Mouse (Mus musculus) neural tube, embryonic 15.5 days (tissue): ENCODE measurements around the gene Glb1l. TPM values are rescaled to one million over a fixed set of nuclear protein-coding genes. Genes with fewer than 3 reads are reported as not detected.
"Not testable (repeated sequence)": the region's sequence is repeated elsewhere in the genome, so short reads cannot be mapped to it uniquely, and the experiment has no call there.

Experiments used
- ATAC-seq: fragments of 200-750 bp; cut with Nextera tagmentation; 2 replicates; pipeline ENCODE4 v1.8.0; 2017; ENCODE audit warnings: mild to moderate bottlenecking, moderate TSS enrichment, moderate library complexity; ENCODE audit not compliant: low FRiP score
- H3K27ac ChIP-seq: fragments of 300-500 bp; sonication (generic); replicated peaks from 2 replicates; pipeline ENCODE4 v1.5.1; 2015; ENCODE audit warnings: mild to moderate bottlenecking, inconsistent platforms
- H3K27me3 ChIP-seq: fragments of 300-500 bp; sonication (generic); replicated peaks from 2 replicates; pipeline ENCODE4 v1.6.1; 2015; ENCODE audit warnings: inconsistent platforms
- H3K36me3 ChIP-seq: fragments of 300-500 bp; sonication (generic); 2 replicates; pipeline ENCODE4 v1.6.1; 2015; ENCODE audit warnings: inconsistent platforms
- H3K4me1 ChIP-seq: fragments of 300-500 bp; sonication (generic); 2 replicates; pipeline ENCODE4 v1.6.1; 2015; ENCODE audit warnings: inconsistent platforms
- H3K4me2 ChIP-seq: fragments of 300-500 bp; sonication (generic); 2 replicates; pipeline ENCODE4 v1.6.1; 2015; ENCODE audit warnings: inconsistent platforms, mild to moderate bottlenecking, moderate library complexity
- H3K4me3 ChIP-seq: fragments of 300-500 bp; sonication (generic); replicated peaks from 2 replicates; pipeline ENCODE4 v1.5.1; 2015; ENCODE audit warnings: mild to moderate bottlenecking, inconsistent platforms
- H3K9ac ChIP-seq: fragments of 300-500 bp; sonication (generic); replicated peaks from 2 replicates; pipeline ENCODE4 v1.6.1; 2015; ENCODE audit warnings: mild to moderate bottlenecking, inconsistent platforms
- H3K9me3 ChIP-seq: fragments of 300-500 bp; sonication (generic); replicated peaks from 2 replicates; pipeline ENCODE4 v1.6.1; 2016; ENCODE audit warnings: inconsistent platforms
- WGBS: fragments of 180-500 bp; shearing (Covaris S2); methylation state at CpG from one replicate; pipeline ENCODE4 v1.1.7; 2015; ENCODE audit warnings: mixed read lengths; 5-methylcytosine and 5-hydroxymethylcytosine counted together
- polyA plus RNA-seq: library from polyadenylated mRNA; unstranded; fragments of >200 nt; fragmentation: Nextera tagmentation; extraction: Ambion mirVana; gene quantifications from 2 replicates; pipeline ENCODE4 v1.2.1, GENCODE M21; 2015

The Glb1l gene
- polyA plus RNA-seq, 1 experiment from 2014 or later, result 16.2 TPM

GRCm38 (mm10) chr1:75247071-75247930 lies 36.7 kb upstream of the Glb1l start:
- no peak overlapping the region for H3K27ac ChIP-seq
- peaks cover 16% of the 10 kb centered on the region for H3K4me1 ChIP-seq
- 84% methylated on average over 16 of the region's 16 CpGs for WGBS
- H3K9ac ChIP-seq, result no peak overlapping the region
- H3K4me2 ChIP-seq, result no peak overlapping the region
- no peaks in the 10 kb centered on the region for H3K9me3 ChIP-seq
- no peak for ATAC-seq
- H3K4me3 ChIP-seq, result no peak overlapping the region
- H3K36me3 ChIP-seq, result peaks cover 12% of the 10 kb centered on the region
- H3K27me3 ChIP-seq, result no peaks in the 10 kb centered on the region

GRCm38 (mm10) chr1:75244836-75245235 lies 34.2 kb upstream of the Glb1l start:
- Histone ChIP-seq H3K27ac (no peak overlapping the region), H3K9ac (no peak overlapping the region), H3K4me3 (no peak overlapping the region), H3K4me2 (no peak overlapping the region), H3K27me3 (no peaks in the 10 kb centered on the region), H3K9me3 (no peaks in the 10 kb centered on the region), H3K4me1 (peaks cover 9% of the 10 kb centered on the region; the same call in 1 of the 2 replicates), H3K36me3 (peaks cover 32% of the 10 kb centered on the region)
- ATAC-seq, result peak; percentile 77
- WGBS, result 32% methylated on average over 4 of the region's 4 CpGs

GRCm38 (mm10) chr1:75244175-75244826 lies 33.7 kb upstream of the Glb1l start:
- 0 out of 2 replicates have a peak, but pooled peaks have one; percentile 11 for ATAC-seq
- H3K27ac ChIP-seq, result no peak overlapping the region
- no peak overlapping the region for H3K4me2 ChIP-seq
- H3K4me1 ChIP-seq, result peaks cover 9% of the 10 kb centered on the region; the same call in 1 of the 2 replicates
- peaks cover 37% of the 10 kb centered on the region for H3K36me3 ChIP-seq
- no peaks in the 10 kb centered on the region for H3K9me3 ChIP-seq
- H3K27me3 ChIP-seq, result no peaks in the 10 kb centered on the region
- no peak overlapping the region for H3K9ac ChIP-seq
- H3K4me3 ChIP-seq, result no peak overlapping the region
- WGBS, result 90% methylated on average over 12 of the region's 12 CpGs

GRCm38 (mm10) chr1:75243411-75243810 lies 32.8 kb upstream of the Glb1l start:
- Histone ChIP-seq H3K9ac (no peak overlapping the region), H3K27ac (no peak overlapping the region), H3K36me3 (peaks cover 37% of the 10 kb centered on the region), H3K27me3 (no peaks in the 10 kb centered on the region), H3K4me2 (no peak overlapping the region), H3K4me3 (no peak overlapping the region), H3K4me1 (peaks cover 9% of the 10 kb centered on the region; the same call in 1 of the 2 replicates), H3K9me3 (no peaks in the 10 kb centered on the region)
- WGBS, result 90% methylated on average over 14 of the region's 14 CpGs
- ATAC-seq, result no peak

- H3K27me3 ChIP-seq, result no peaks in the 10 kb centered on the region
- no peak overlapping the region for H3K9ac ChIP-seq
- no peak overlapping the region for H3K4me3 ChIP-seq
- WGBS, result 89% methylated on average over 10 of the region's 10 CpGs
- no peaks in the 10 kb centered on the region for H3K9me3 ChIP-seq
- peaks cover 26% of the 10 kb centered on the region for H3K4me1 ChIP-seq
- no peak overlapping the region for H3K4me2 ChIP-seq
- peaks cover 37% of the 10 kb centered on the region for H3K36me3 ChIP-seq
- H3K27ac ChIP-seq, result no peak overlapping the region
- no peak for ATAC-seq
These were observed 29.0 kb upstream of the Glb1l start for GRCm38 (mm10) chr1:75239591-75239990.

- peak; percentile 89 for ATAC-seq
These were observed 25.8 kb upstream of the Glb1l start, which contains the start of gene Dnajb2 for GRCm38 (mm10) chr1:75236117-75237050. Gene Dnajb2, plus strand, starts transcription at chr1:75236406.

GRCm38 (mm10) chr1:75234606-75235005 lies 24.0 kb upstream of the Glb1l start:
- Histone ChIP-seq H3K27ac (no peak overlapping the region), H3K27me3 (0 out of 2 replicates have a peak, but pooled peaks cover 2% of the 10 kb centered on the region), H3K4me3 (no peak overlapping the region), H3K36me3 (peaks cover 2% of the 10 kb centered on the region), H3K9me3 (no peaks in the 10 kb centered on the region), H3K4me1 (peaks cover 27% of the 10 kb centered on the region), H3K4me2 (peak overlapping the region; percentile 22; the same call in 1 of the 2 replicates), H3K9ac (no peak overlapping the region)
- peak; percentile 51; the same call in 1 of the 2 replicates for ATAC-seq
- WGBS, result under 1% methylated on average over 8 of the region's 8 CpGs

More at GRCm38 (mm10) chr1:75236117-75237050, 25.8 kb upstream of the Glb1l start, which contains the start of gene Dnajb2:
- Histone ChIP-seq H3K27me3 (no peaks in the 10 kb centered on the region), H3K27ac (peak within 1 kb of the TSS; percentile 92), H3K9me3 (no peaks in the 10 kb centered on the region), H3K9ac (peak within 1 kb of the TSS; percentile 83), H3K36me3 (peaks cover 17% of the 10 kb centered on the region), H3K4me2 (peak within 1 kb of the TSS; percentile 78), H3K4me1 (peaks cover 27% of the 10 kb centered on the region), H3K4me3 (peak within 1 kb of the TSS; percentile 80)
- under 1% methylated on average over 63 of the region's 64 CpGs for WGBS

- not testable (repeated sequence) for H3K27ac ChIP-seq, H3K27me3 ChIP-seq, H3K9me3 ChIP-seq, H3K36me3 ChIP-seq, H3K9ac ChIP-seq, H3K4me3 ChIP-seq, ATAC-seq, H3K4me2 ChIP-seq
- H3K4me1 ChIP-seq, result peaks cover 26% of the 10 kb centered on the region
- WGBS, result 70% methylated on average over 4 of the region's 4 CpGs
These were observed 21.9 kb upstream of the Glb1l start for GRCm38 (mm10) chr1:75232489-75232888.

DNA sequence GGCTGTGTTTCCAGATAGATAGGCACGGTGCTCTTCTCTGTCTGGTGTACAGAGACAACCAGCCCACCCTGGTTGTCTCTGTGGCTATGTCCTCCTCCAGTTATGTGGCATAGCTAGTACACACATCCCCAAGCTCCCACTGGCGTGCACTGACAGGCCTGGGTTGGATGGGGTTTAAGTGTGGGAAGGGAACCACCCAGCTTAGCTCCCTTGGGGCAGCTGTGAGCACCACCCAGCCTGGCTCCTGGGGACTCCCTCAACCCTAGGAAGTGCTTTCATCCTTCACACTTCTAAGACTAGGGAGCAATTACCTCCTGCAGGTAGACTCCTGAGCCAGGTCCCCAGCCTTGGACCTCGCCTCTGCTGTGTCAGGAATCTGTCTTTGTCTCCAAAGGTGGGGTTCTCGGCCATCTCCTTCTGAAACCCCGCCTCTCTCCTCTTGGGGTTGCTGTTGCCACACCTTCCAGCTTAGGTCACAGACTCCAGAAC lies 21.1 kb upstream of the Glb1l start, which contains the start of gene A630095N17Rik:
Gene A630095N17Rik (minus strand): TSS at position 439 of the 489 bp plus-strand sequence.
- peaks cover 18% of the 10 kb centered on the region for H3K4me1 ChIP-seq
- H3K9me3 ChIP-seq, result no peaks in the 10 kb centered on the region
- no peak for ATAC-seq
- no peaks in the 10 kb centered on the region for H3K36me3 ChIP-seq
- 76% methylated on average over 5 of the region's 5 CpGs for WGBS
- no peak within 1 kb of the TSS for H3K4me3 ChIP-seq
- peaks cover 7% of the 10 kb centered on the region; the same call in 1 of the 2 replicates for H3K27me3 ChIP-seq
- H3K4me2 ChIP-seq, result no peak within 1 kb of the TSS
- no peak within 1 kb of the TSS for H3K27ac ChIP-seq
- H3K9ac ChIP-seq, result no peak within 1 kb of the TSS

GRCm38 (mm10) chr1:75231224-75231623 lies 20.6 kb upstream of the Glb1l start:
- Histone ChIP-seq H3K9ac (no peak overlapping the region), H3K4me3 (no peak overlapping the region), H3K27ac (no peak overlapping the region), H3K36me3 (no peaks in the 10 kb centered on the region), H3K4me1 (peaks cover 17% of the 10 kb centered on the region), H3K4me2 (no peak overlapping the region), H3K27me3 (peaks cover 10% of the 10 kb centered on the region; the same call in 1 of the 2 replicates), H3K9me3 (no peaks in the 10 kb centered on the region)
- ATAC-seq, result no peak
- 84% methylated on average over 4 of the region's 4 CpGs for WGBS
